Mouse (Mus musculus) kidney, postnatal 0 days (tissue): Measurements from ENCODE around the gene Ctla2b. TPM values are rescaled to one million over a fixed set of nuclear protein-coding genes. Genes with fewer than 3 reads are reported as not detected.
"Not testable (repeated sequence)": the region's sequence is repeated elsewhere in the genome, so short reads cannot be mapped to it uniquely, and the experiment has no call there.

Experiments
- ATAC-seq: fragments of 200-750 bp; cut with Nextera tagmentation; replicated peaks from 2 replicates; pipeline ENCODE4 v1.8.0; 2017; ENCODE audit warnings: low read depth, moderate number of reproducible peaks, moderate TSS enrichment, moderate library complexity; ENCODE audit not compliant: low FRiP score
- DNase-seq: peaks from one replicate; pipeline ENCODE4 v3.0.0-alpha.2; 2016; ENCODE audit warnings: low spot score
- H3K27ac ChIP-seq: fragments of 300-500 bp; sonication (generic); 2 replicates; pipeline ENCODE4 v1.5.1; 2014; ENCODE audit warnings: mild to moderate bottlenecking
- H3K27me3 ChIP-seq: fragments of 300-500 bp; sonication (generic); 2 replicates; pipeline ENCODE4 v1.6.1; 2014; ENCODE audit warnings: low read length, mixed read lengths; ENCODE audit not compliant: insufficient read depth
- H3K36me3 ChIP-seq: fragments of 300-500 bp; sonication (generic); 2 replicates; pipeline ENCODE4 v1.6.1; 2014; ENCODE audit warnings: low read length, mixed read lengths; ENCODE audit not compliant: insufficient read depth
- H3K4me1 ChIP-seq: fragments of 300-500 bp; sonication (generic); replicated peaks from 2 replicates; pipeline ENCODE4 v1.6.1; 2014; ENCODE audit warnings: antibody characterized with exemption, low read length, mixed read lengths; ENCODE audit not compliant: insufficient read depth
- H3K4me2 ChIP-seq: fragments of 300-500 bp; sonication (generic); 2 replicates; pipeline ENCODE4 v1.6.1; 2014; ENCODE audit warnings: mild to moderate bottlenecking, low read length, moderate library complexity, mixed read lengths
- H3K4me3 ChIP-seq: fragments of 300-500 bp; sonication (generic); replicated peaks from 2 replicates; pipeline ENCODE4 v1.5.1; 2014; ENCODE audit warnings: low read depth, low read length
- H3K9ac ChIP-seq: fragments of 300-500 bp; sonication (generic); 2 replicates; pipeline ENCODE4 v1.6.1; 2014; ENCODE audit warnings: low read depth, low read length
- H3K9me3 ChIP-seq: fragments of 300-500 bp; sonication (generic); replicated peaks from 2 replicates; pipeline ENCODE4 v1.6.1; 2016; ENCODE audit warnings: low read length, inconsistent platforms, mixed read lengths
- CTCF ChIP-seq: IDR thresholded peaks from 2 replicates; pipeline ENCODE4 v1.5.1; 2016; ENCODE audit warnings: antibody characterized with exemption, low read depth, mild to moderate bottlenecking, moderate library complexity
- WGBS: fragments of 180-500 bp; shearing (Covaris S2); extraction: QIAGEN DNeasy Blood & Tissue Kit; methylation state at CpG from one replicate; pipeline ENCODE4 v1.1.7; 2014; 5-methylcytosine and 5-hydroxymethylcytosine counted together
- polyA plus RNA-seq: library from polyadenylated mRNA; unstranded; fragments of >200 nt; fragmentation: Nextera tagmentation; extraction: Ambion mirVana; gene quantifications from 2 replicates; pipeline ENCODE4 v1.2.1, GENCODE M21; 2015

Ctla2b gene
- 3.6 and 4.8 TPM in 2 replicates for polyA plus RNA-seq

- ATAC-seq (no peak; the same call in 1 of the 2 replicates), DNase-seq (peak; percentile 26)
- TF ChIP-seq CTCF = no peak
- Histone ChIP-seq H3K4me2 (no peak within 1 kb of the TSS), H3K9me3 (no peaks in the 10 kb centered on the region), H3K9ac (no peak within 1 kb of the TSS), H3K27ac (no peak within 1 kb of the TSS), H3K27me3 (no peaks in the 10 kb centered on the region), H3K4me1 (no peaks in the 10 kb centered on the region), H3K36me3 (no peaks in the 10 kb centered on the region), H3K4me3 (no peak within 1 kb of the TSS)
- WGBS = 54% methylated on average over 3 of the region's 3 CpGs
Measured at GRCm38 (mm10) chr13:60897328-60897727, at the start of gene Ctla2b. Ctla2b (minus strand) TSS chr13:60897447.

DNA sequence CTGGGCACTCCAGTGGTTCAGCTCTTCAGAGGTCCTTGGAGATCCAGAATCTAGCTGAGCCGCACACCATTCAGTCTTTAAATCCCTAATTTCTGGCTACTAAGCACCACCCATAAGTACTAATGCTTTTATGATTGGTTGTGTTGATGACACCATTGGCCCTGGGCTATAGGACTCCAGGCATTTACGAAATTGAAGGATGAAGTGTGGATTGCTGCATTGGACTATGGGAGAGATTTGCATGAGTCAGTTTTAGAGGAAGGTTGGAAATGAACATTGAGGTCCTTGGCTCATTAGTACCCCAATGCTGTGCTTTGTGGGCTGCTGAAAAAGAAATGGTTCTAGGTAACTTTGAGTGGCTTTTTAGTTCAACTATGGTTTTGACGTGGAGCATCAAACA is 44.6 kb upstream of the Ctla2b start, which contains the start of gene Tpbpa:
Gene Tpbpa (minus strand): TSS at position 101 of the 400 bp plus-strand sequence.
- H3K27me3 ChIP-seq, H3K4me3 ChIP-seq, H3K9me3 ChIP-seq, H3K4me1 ChIP-seq, H3K9ac ChIP-seq, DNase-seq, ATAC-seq, H3K36me3 ChIP-seq, H3K27ac ChIP-seq, H3K4me2 ChIP-seq: not testable (repeated sequence)
- 75% methylated on average over 3 of the region's 3 CpGs for WGBS

DNA sequence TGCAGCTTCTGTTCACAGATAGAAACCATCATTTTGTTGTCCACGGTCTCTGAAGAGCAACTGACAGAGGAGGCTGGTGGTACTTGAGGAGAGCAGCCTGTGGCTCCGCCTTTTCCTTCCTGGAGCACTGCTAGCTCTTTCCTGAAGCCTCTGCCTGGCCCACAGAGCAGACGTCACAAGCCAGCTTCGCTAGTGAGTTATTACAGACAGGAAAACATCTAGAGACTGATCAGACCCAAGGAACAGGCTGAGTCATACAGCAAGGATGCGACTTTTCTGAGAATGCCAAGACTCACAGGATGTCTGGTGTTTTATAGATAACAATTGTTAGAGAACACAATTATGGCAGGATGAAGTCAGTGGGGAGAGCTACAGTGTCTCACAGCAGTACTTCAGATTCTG is 39.3 kb upstream of the Ctla2b start, which contains the start of the genes Gm49391 and Ctla2a:
Gene Gm49391 (minus strand): TSS at position 72 of the 402 bp plus-strand sequence.
Gene Ctla2a (minus strand): TSS at position 126 of the 402 bp plus-strand sequence.
- Histone ChIP-seq H3K4me3 (no peak within 1 kb of the TSS), H3K27ac (no peak within 1 kb of the TSS), H3K4me1 (no peaks in the 10 kb centered on the region), H3K9me3 (no peaks in the 10 kb centered on the region), H3K9ac (no peak within 1 kb of the TSS), H3K36me3 (no peaks in the 10 kb centered on the region), H3K27me3 (no peaks in the 10 kb centered on the region), H3K4me2 (no peak within 1 kb of the TSS)
- no peak for TF ChIP-seq CTCF
- DNase-seq (peak; percentile 47), ATAC-seq (peak; percentile 43; the same call in 1 of the 2 replicates)
- 54% methylated on average over 5 of the region's 5 CpGs for WGBS

- DNase-seq, H3K4me1 ChIP-seq, H3K9me3 ChIP-seq, H3K4me2 ChIP-seq, ATAC-seq, H3K4me3 ChIP-seq, H3K27ac ChIP-seq, H3K36me3 ChIP-seq, H3K9ac ChIP-seq, H3K27me3 ChIP-seq: not testable (repeated sequence)
- 65% methylated on average over 2 of the region's 2 CpGs for WGBS
Measured at GRCm38 (mm10) chr13:60935490-60935889, 38.2 kb upstream of the Ctla2b start, which contains the start of gene Gm49393. Gm49393 (minus strand) TSS chr13:60935590.

DNA sequence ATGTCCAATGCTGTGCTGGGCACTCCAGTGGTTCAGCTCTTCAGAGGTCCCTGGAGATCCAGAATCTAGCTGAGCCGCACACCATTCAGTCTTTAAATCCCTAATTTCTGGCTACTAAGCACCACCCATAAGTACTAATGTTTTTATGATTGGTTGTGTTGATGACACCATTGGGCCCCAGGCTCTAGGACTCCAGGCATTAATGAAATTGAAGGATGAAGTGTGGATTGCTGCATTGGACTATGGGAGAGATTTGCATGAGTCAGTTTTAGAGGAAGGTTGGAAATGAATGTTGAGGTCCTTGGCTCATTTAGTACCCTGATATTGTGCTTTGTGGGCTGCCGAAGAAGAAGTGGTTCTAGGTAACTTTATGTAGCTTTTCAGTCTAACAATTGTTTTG is 7.5 kb upstream of the Ctla2b start, which contains the start of gene Tpbpb:
Gene Tpbpb (minus strand): TSS at position 101 of the 400 bp plus-strand sequence.
- 91% methylated on average over 2 of the region's 2 CpGs for WGBS
- not testable (repeated sequence) for H3K4me2 ChIP-seq, H3K27me3 ChIP-seq

DNA sequence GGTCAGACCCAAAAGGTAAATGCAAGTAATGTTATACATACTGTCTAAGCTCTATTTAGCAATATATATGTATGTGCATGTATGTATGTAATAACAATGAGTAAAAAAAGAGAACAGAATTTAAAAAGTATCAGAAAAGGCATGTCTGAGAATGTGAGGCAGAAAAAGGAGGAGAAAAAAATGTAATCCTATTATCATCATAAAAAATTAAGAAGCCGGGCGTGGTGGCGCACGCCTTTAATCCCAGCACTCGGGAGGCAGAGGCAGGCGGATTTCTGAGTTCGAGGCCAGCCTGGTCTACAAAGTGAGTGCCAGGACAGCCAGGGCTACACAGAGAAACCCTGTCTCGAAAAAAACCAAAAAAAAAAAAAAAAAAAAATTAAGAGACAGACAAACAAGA is 453 bp downstream of the Ctla2b start, which contains the start of gene Gm49392:
Gene Gm49392 (minus strand): TSS at position 101 of the 400 bp plus-strand sequence.
- not testable (repeated sequence) for H3K27me3 ChIP-seq, H3K27ac ChIP-seq, H3K9me3 ChIP-seq, H3K9ac ChIP-seq, H3K4me2 ChIP-seq, H3K4me3 ChIP-seq, ATAC-seq, H3K36me3 ChIP-seq, H3K4me1 ChIP-seq, DNase-seq
- 80% methylated on average over 8 of the region's 8 CpGs for WGBS

More for the DNA sequence above, 7.5 kb upstream of the Ctla2b start, which contains the start of gene Tpbpb:
- not testable (repeated sequence) for H3K4me3 ChIP-seq, ATAC-seq, H3K36me3 ChIP-seq, H3K4me1 ChIP-seq, H3K9me3 ChIP-seq, H3K27ac ChIP-seq, H3K9ac ChIP-seq, DNase-seq
